Mouse (Mus musculus) E14TG2a.4 (cell line): Measurements from ENCODE around the gene Lsm11.
"Not testable (repeated sequence)": the region's sequence is repeated elsewhere in the genome, so short reads cannot be mapped to it uniquely, and the experiment has no call there.

ENCODE experiments used
- CTCF ChIP-seq: conservative IDR thresholded peaks from 2 replicates; pipeline ENCODE4 v1.5.1; 2014; ENCODE audit warnings: low read length
- POU5F1 ChIP-seq: IDR thresholded peaks from 2 replicates; pipeline ENCODE4 v1.6.1; 2014; ENCODE audit warnings: low read length, borderline replicate concordance

DNA sequence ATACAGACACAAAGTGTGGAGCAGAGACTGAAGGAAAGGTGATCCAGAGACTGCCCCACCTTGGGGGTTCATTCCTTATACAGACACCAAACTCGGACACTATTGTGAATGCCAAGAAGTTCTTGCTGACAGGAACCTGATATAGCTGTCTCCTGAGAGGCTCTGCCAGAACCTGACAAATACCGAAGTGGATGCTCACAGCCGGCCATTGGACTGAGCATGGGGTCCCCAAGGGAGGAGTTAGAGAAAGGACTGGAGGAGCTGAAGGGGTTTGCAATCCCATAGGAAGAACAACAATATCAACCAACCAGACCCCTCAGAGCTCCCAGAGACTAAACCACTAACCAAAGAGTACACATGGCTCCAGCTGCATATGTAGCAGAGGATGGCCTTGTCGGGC lies 65.4 kb downstream of the Lsm11 start:
- TF ChIP-seq CTCF, POU5F1: not testable (repeated sequence)
